Comparison of ENCODE assay signal across 8 mouse cellular contexts in the genomic region with DNA sequence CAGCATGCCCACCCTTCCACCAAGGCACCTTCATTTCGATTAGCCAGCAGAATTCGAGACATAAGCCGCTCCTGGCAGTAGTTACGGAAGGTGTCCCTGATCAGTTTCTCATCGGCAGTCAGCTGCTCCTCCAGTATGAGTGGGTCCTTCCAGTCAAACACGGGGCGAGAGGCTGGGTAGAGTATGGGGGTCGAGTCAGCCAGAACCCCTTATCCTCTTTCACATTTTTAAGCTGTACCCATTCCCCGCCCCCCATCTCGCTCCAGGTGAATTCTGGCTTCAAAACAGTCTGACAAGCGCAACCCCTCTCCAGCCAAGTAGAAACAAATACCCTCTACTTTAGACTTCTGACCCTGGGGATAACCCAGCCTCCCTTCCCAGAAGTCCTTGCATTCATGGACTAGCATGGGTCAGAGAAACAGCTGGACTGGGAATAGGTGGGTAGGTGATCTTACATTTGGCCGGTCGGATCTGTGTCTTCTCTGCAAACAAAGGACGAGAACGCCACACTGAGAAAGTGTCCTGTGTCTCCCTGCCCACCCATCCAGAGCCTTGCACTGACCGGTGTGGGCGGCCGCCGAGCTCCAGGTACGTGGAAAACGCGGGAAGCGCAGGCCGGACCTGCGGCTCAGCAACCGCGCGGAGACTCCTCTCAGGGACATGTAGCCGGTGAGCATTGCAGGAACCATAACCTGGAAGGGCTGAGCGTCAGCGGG. TPM values are rescaled to one million over a fixed set of nuclear protein-coding genes. Genes with fewer than 3 reads are reported as not detected.
DNase-seq lines count a peak whose midpoint lies in the region; ATAC-seq and TF ChIP-seq lines count a peak whose summit lies in the region.

No protein-coding gene starts in this region.

- H3K4me2 ChIP-seq in kidney, embryonic 16.5 days (replicated peaks; ENCODE audit: low read depth, low read length): peak overlapping the region; percentile 90
- peak overlapping the region; percentile 96 for H3K4me2 ChIP-seq in myocyte (ENCODE audit: low read depth)

- no peak for TF ChIP-seq CTCF in left cerebral cortex, adult 2 months (IDR thresholded peaks at IDR 0.05)

- intact Hi-C loops in left cerebral cortex, adult 2 months (cut with DNase I): loop anchor here (2.0 to 5.0 kb wide), 2 partner anchors 14 to 36 kb away; a partner anchor contains a TSS

- H3K4me1 ChIP-seq in kidney, embryonic 16.5 days (ENCODE audit: insufficient read depth, low read length): peaks cover 13% of the 10 kb centered on the region

- peak overlapping the region; percentile 49; the same call in 1 of the 2 replicates for H3K27ac ChIP-seq in left cerebral cortex, adult 2 months
- peak overlapping the region; percentile 69 for H3K27ac ChIP-seq in kidney, embryonic 16.5 days (ENCODE audit: low read length)

- WGBS in kidney, embryonic 16.5 days: 8% methylated on average over 31 of the region's 31 CpGs

- no peaks in the 10 kb centered on the region for H3K79me2 ChIP-seq in myocyte (ENCODE audit: control insufficient read depth, insufficient read depth)

- no peak for TF ChIP-seq POLR2A in myocyte (IDR thresholded peaks at IDR 0.05; ENCODE audit: insufficient read length, low read depth)

- H3K27me3 ChIP-seq in kidney, embryonic 16.5 days (ENCODE audit: insufficient read depth, low read length): no peaks in the 10 kb centered on the region
- H3K27me3 ChIP-seq in myocyte (ENCODE audit: control insufficient read depth, insufficient read depth, insufficient read length): no peaks in the 10 kb centered on the region

- peak overlapping the region; percentile 81 for H3K4me3 ChIP-seq in left cerebral cortex, adult 2 months
- peak overlapping the region; percentile 94 for H3K4me3 ChIP-seq in kidney, embryonic 16.5 days (ENCODE audit: low read length)
- H3K4me3 ChIP-seq in myocyte: peak overlapping the region; percentile 31

- DNase-seq in left cerebral cortex, adult 2 months (ENCODE audit: extremely low spot score in 1 of 2, low spot score in 2 of 2): no peak
- DNase-seq in left cerebral cortex, adult 18-20 months (ENCODE audit: low spot score in 2 of 2): no peak
- DNase-seq in natural killer cell, adult 2 months (ENCODE audit: low spot score in 2 of 2): no peak
- no peak for DNase-seq in cerebellum, postnatal 25 days

- peak overlapping the region; percentile 3 for H3ac ChIP-seq in myocyte (ENCODE audit: control insufficient read depth, insufficient read length)

- peak overlapping the region; percentile 86 for H3K9ac ChIP-seq in kidney, embryonic 16.5 days (replicated peaks; ENCODE audit: low read length)

- H3K36me3 ChIP-seq in kidney, embryonic 16.5 days (ENCODE audit: insufficient read depth, low read length): peaks cover 22% of the 10 kb centered on the region
- H3K36me3 ChIP-seq in myocyte (ENCODE audit: control insufficient read depth, insufficient read depth): no peaks in the 10 kb centered on the region

- peak; percentile 59 for ATAC-seq in erythroid progenitor cell, adult 5-6 weeks (replicated peaks; ENCODE audit: low FRiP score, poor library complexity, severe bottlenecking)
- peak; percentile 57 for ATAC-seq in kidney, embryonic 16.5 days (ENCODE audit: low FRiP score, low TSS enrichment)
- no peak for ATAC-seq in inflammation-experienced regulatory T-cells, adult 6 months

- H3K9me3 ChIP-seq in kidney, embryonic 16.5 days (ENCODE audit: low read length): no peaks in the 10 kb centered on the region

TF ChIP-seq in myocyte, 11 proteins besides CTCF, POLR2A, EP300 and RAD21:
- TF ChIP-seq TCF3 (IDR thresholded peaks at IDR 0.05; ENCODE audit: insufficient read length, low read depth) (no peak), POLR2AphosphoS2 (IDR thresholded peaks at IDR 0.05; ENCODE audit: insufficient read length, low read depth) (no peak), MYOG (IDR thresholded peaks at IDR 0.05; ENCODE audit: control insufficient read depth in 1 of 3, insufficient read depth in 1 of 3, insufficient read length in 2 of 3, low read depth in 2 of 3) (no peak), MYOD1 (IDR thresholded peaks at IDR 0.05; ENCODE audit: control insufficient read depth in 1 of 3, insufficient read length in 2 of 3, low read depth in 2 of 3) (no peak), REST (IDR thresholded peaks at IDR 0.05; ENCODE audit: insufficient read depth, insufficient read length) (no peak), SRF (IDR thresholded peaks at IDR 0.05; ENCODE audit: control insufficient read depth, insufficient read length, low read depth) (no peak), USF1 (IDR thresholded peaks at IDR 0.05; ENCODE audit: low read depth) (no peak), E2F4 (IDR thresholded peaks at IDR 0.05; ENCODE audit: insufficient read depth) (no peak), CEBPB (IDR thresholded peaks at IDR 0.05; ENCODE audit: insufficient read depth, poor library complexity, severe bottlenecking) (no peak), MAX (IDR thresholded peaks at IDR 0.05; ENCODE audit: low read depth) (no peak), TCF12 (IDR thresholded peaks at IDR 0.05; ENCODE audit: insufficient read depth, poor library complexity, severe bottlenecking) (no peak)
TF ChIP-seq in myocyte: peak in this region for 0.

RNA-seq across cellular contexts. Expression of a gene that starts 0.6 kb away (rescaled TPM):
- total RNA-seq in left cerebral cortex, adult 2 months (2021): 10 to 100 TPM; 35.6 to 44.1 TPM
- 10 to 100 TPM; 34.8 to 39.1 TPM for total RNA-seq in left cerebral cortex, adult 18-20 months (2021)
- 16.9 and 36.9 TPM in 2 replicates for total RNA-seq in erythroid progenitor cell, adult 5-6 weeks (2015; ENCODE audit: low replicate concordance)
- 22.8 and 26.2 TPM in 2 replicates for total RNA-seq in erythroid progenitor cell, adult 5-6 weeks (2017; ENCODE audit: low replicate concordance)
- polyA plus RNA-seq in kidney, embryonic 16.5 days (2015; fragmentation: Nextera tagmentation; extraction: Ambion mirVana): 61.2 and 70.4 TPM in 2 replicates
- 20.9 TPM for polyA plus RNA-seq in myocyte (2012; fragmentation: generic; extraction: Trizol)
- 10 to 100 TPM; 14.5 to 19.9 (median 19.2) TPM for polyA plus RNA-seq in inflammation-experienced regulatory T-cells, adult 6 months (2017; shearing (Covaris generic))

RNA-seq across cellular contexts. Expression of a gene that starts 8.6 kb away (rescaled TPM):
- under 1 TPM in 1 of 2 experiments, not detected in 1; 0.23 TPM for total RNA-seq in left cerebral cortex, adult 2 months (2021)
- total RNA-seq in left cerebral cortex, adult 18-20 months (2021): under 1 TPM in 1 of 2 experiments, not detected in 1; 0.28 TPM
- 262 and 325 TPM in 2 replicates for total RNA-seq in erythroid progenitor cell, adult 5-6 weeks (2015; ENCODE audit: low replicate concordance)
- total RNA-seq in erythroid progenitor cell, adult 5-6 weeks (2017; ENCODE audit: low replicate concordance): 240 and 399 TPM in 2 replicates
- polyA plus RNA-seq in kidney, embryonic 16.5 days (2015; fragmentation: Nextera tagmentation; extraction: Ambion mirVana): 2.4 and 2.8 TPM in 2 replicates
- polyA plus RNA-seq in myocyte (2012; fragmentation: generic; extraction: Trizol): 0.10 TPM
- polyA plus RNA-seq in inflammation-experienced regulatory T-cells, adult 6 months (2017; shearing (Covaris generic)): not detected

RNA-seq across cellular contexts. Expression of a gene that starts 15.2 kb away (rescaled TPM):
- total RNA-seq in left cerebral cortex, adult 2 months (2021): 1 to 10 TPM; 4.3 to 5.1 TPM
- total RNA-seq in left cerebral cortex, adult 18-20 months (2021): 1 to 10 TPM; 3.2 to 3.7 TPM
- 32.7 and 33.2 TPM in 2 replicates for total RNA-seq in erythroid progenitor cell, adult 5-6 weeks (2015; ENCODE audit: low replicate concordance)
- total RNA-seq in erythroid progenitor cell, adult 5-6 weeks (2017; ENCODE audit: low replicate concordance): 74.6 and 78.4 TPM in 2 replicates
- 10.2 and 10.6 TPM in 2 replicates for polyA plus RNA-seq in kidney, embryonic 16.5 days (2015; fragmentation: Nextera tagmentation; extraction: Ambion mirVana)
- polyA plus RNA-seq in myocyte (2012; fragmentation: generic; extraction: Trizol): 9.2 TPM
- 10 to 100 TPM; 10.5 to 21.7 (median 20.0) TPM for polyA plus RNA-seq in inflammation-experienced regulatory T-cells, adult 6 months (2017; shearing (Covaris generic))

RNA-seq across cellular contexts. Expression of a gene that starts 21.2 kb away (rescaled TPM):
- 1 to 10 TPM; 7.8 to 8.0 TPM for total RNA-seq in left cerebral cortex, adult 2 months (2021)
- total RNA-seq in left cerebral cortex, adult 18-20 months (2021): 1 to 10 TPM; 6.7 to 8.4 TPM
- total RNA-seq in erythroid progenitor cell, adult 5-6 weeks (2015; ENCODE audit: low replicate concordance): 65.2 and 133 TPM in 2 replicates
- 9.2 and 29.9 TPM in 2 replicates for total RNA-seq in erythroid progenitor cell, adult 5-6 weeks (2017; ENCODE audit: low replicate concordance)
- 60.7 and 61.3 TPM in 2 replicates for polyA plus RNA-seq in kidney, embryonic 16.5 days (2015; fragmentation: Nextera tagmentation; extraction: Ambion mirVana)
- 2.3 TPM for polyA plus RNA-seq in myocyte (2012; fragmentation: generic; extraction: Trizol)
- polyA plus RNA-seq in inflammation-experienced regulatory T-cells, adult 6 months (2017; shearing (Covaris generic)): 10 to 100 TPM in 1 of 3 experiments, 1 to 10 TPM in 2; 4.3 to 19.0 (median 6.8) TPM

RNA-seq across cellular contexts. Expression of a gene that starts 36.4 kb away (rescaled TPM):
- 10 to 100 TPM; 49.8 to 50.1 TPM for total RNA-seq in left cerebral cortex, adult 2 months (2021)
- total RNA-seq in left cerebral cortex, adult 18-20 months (2021): 10 to 100 TPM; 45.8 to 48.2 TPM
- 11.2 and 19.7 TPM in 2 replicates for total RNA-seq in erythroid progenitor cell, adult 5-6 weeks (2015; ENCODE audit: low replicate concordance)
- total RNA-seq in erythroid progenitor cell, adult 5-6 weeks (2017; ENCODE audit: low replicate concordance): 29.4 and 35.6 TPM in 2 replicates
- polyA plus RNA-seq in kidney, embryonic 16.5 days (2015; fragmentation: Nextera tagmentation; extraction: Ambion mirVana): 110 and 120 TPM in 2 replicates
- 73.3 TPM for polyA plus RNA-seq in myocyte (2012; fragmentation: generic; extraction: Trizol)
- polyA plus RNA-seq in inflammation-experienced regulatory T-cells, adult 6 months (2017; shearing (Covaris generic)): 10 to 100 TPM; 48.1 to 76.0 (median 58.3) TPM

Comparison
In these comparisons a context has a peak if more than half of its experiments do, and no peak if none do; other contexts are left out.
1. H3K4me3 ChIP-seq: peak in every context shown above with its lines; median percentile 94 in kidney, embryonic 16.5 days; 81 in left cerebral cortex, adult 2 months; 31 in myocyte.
2. RNA of a gene that starts 8.6 kb away (total RNA-seq): 240 to 399 TPM in erythroid progenitor cell, adult 5-6 weeks; 0.28 TPM in left cerebral cortex, adult 18-20 months and 0.23 TPM in left cerebral cortex, adult 2 months; every median in the first group is over 100 times any median in the second.
3. RNA of a gene that starts 15.2 kb away (total RNA-seq): 32.7 to 78.4 TPM in erythroid progenitor cell, adult 5-6 weeks; 4.3 to 5.1 TPM in left cerebral cortex, adult 2 months and 3.2 to 3.7 TPM in left cerebral cortex, adult 18-20 months; every median in the first group is over 4 times any median in the second.